Mouse (Mus musculus) CH12.LX (cell line): Measurements from ENCODE around the gene Bcdin3d. TPM values are rescaled to one million over a fixed set of nuclear protein-coding genes. Genes with fewer than 3 reads are reported as not detected.

Experiments
- DNase-seq: peaks from one replicate; pipeline ENCODE4 v3.0.0-alpha.2; 2013; ENCODE audit errors: extremely low read depth
- H3K27ac ChIP-seq: 2 replicates; pipeline ENCODE4 v1.5.1; 2012; ENCODE audit warnings: low read depth, mild to moderate bottlenecking, control low read depth, moderate library complexity; ENCODE audit not compliant: insufficient read depth
- H3K27me3 ChIP-seq: replicated peaks from 2 replicates; pipeline ENCODE3; 2012; ENCODE audit warnings: inconsistent platforms
- H3K36me3 ChIP-seq, 2 experiments: replicated peaks in 1 of 2; 2 replicates each; pipeline versions ENCODE3 to v1.6.1; 2012; ENCODE audit warnings: inconsistent platforms in 1 of 2, low read length in 1 of 2, mild to moderate bottlenecking in 1 of 2, mixed read lengths in 1 of 2, moderate library complexity in 1 of 2; ENCODE audit not compliant: control insufficient read depth in 1 of 2, insufficient read depth in 1 of 2
- H3K4me1 ChIP-seq, 2 experiments: 2 replicates each; pipeline ENCODE4 v1.6.1; 2012; ENCODE audit warnings: inconsistent platforms in 1 of 2, moderate library complexity in 1 of 2; ENCODE audit not compliant: insufficient read depth in 2 of 2, control insufficient read depth in 1 of 2
- H3K4me2 ChIP-seq: 2 replicates; pipeline ENCODE4 v1.6.1; 2012; ENCODE audit warnings: low read depth, mild to moderate bottlenecking, control low read depth; ENCODE audit not compliant: poor library complexity, insufficient read depth, severe bottlenecking
- H3K4me3 ChIP-seq, 3 experiments: fragments of 150-350 bp in 1 of 3; sonication (generic) in 1 of 3; replicated peaks in 1 of 3; 2 replicates each; pipeline versions ENCODE3 to v1.5.1; 2011 to 2012; ENCODE audit warnings: low read depth in 2 of 3, low read length in 2 of 3, mild to moderate bottlenecking in 2 of 3, moderate library complexity in 2 of 3, control low read depth in 1 of 3, improper control_type of control experiment in 1 of 3, inconsistent platforms in 1 of 3, mixed read lengths in 1 of 3; ENCODE audit not compliant: poor library complexity in 1 of 3
- H3K79me2 ChIP-seq: replicated peaks from 2 replicates; pipeline ENCODE4 v1.6.1; 2012; ENCODE audit warnings: mild to moderate bottlenecking, moderate library complexity; ENCODE audit not compliant: control insufficient read depth, poor library complexity, insufficient read depth, severe bottlenecking; ENCODE audit errors: extremely low read depth
- H3K9ac ChIP-seq: 2 replicates; pipeline ENCODE4 v1.6.1; 2012; ENCODE audit warnings: low read depth, mild to moderate bottlenecking, control low read depth, moderate library complexity; ENCODE audit not compliant: insufficient read depth
- H3K9me3 ChIP-seq: replicated peaks from 2 replicates; pipeline ENCODE3; 2012; ENCODE audit warnings: low read length, inconsistent platforms, mixed read lengths
- CHD2 ChIP-seq: IDR thresholded peaks from 2 replicates; pipeline ENCODE4 v1.6.1; 2011; ENCODE audit warnings: low read length, improper control_type of control experiment
- ETS1 ChIP-seq: conservative IDR thresholded peaks from 2 replicates; pipeline ENCODE4 v1.6.1; 2012; ENCODE audit warnings: low read depth, mild to moderate bottlenecking, inconsistent platforms, low read length, improper control_type of control experiment, moderate library complexity
- HCFC1 ChIP-seq: IDR thresholded peaks from 2 replicates; pipeline ENCODE4 v1.6.1; 2012; ENCODE audit warnings: low read depth, mild to moderate bottlenecking, inconsistent platforms, low read length, improper control_type of control experiment
- JUND ChIP-seq: conservative IDR thresholded peaks from 2 replicates; pipeline ENCODE4 v1.6.1; 2011; ENCODE audit warnings: low read depth, low read length, improper control_type of control experiment
- MAX ChIP-seq: IDR thresholded peaks from 2 replicates; pipeline ENCODE4 v1.6.1; 2011; ENCODE audit warnings: low read length, improper control_type of control experiment
- NRF1 ChIP-seq: IDR thresholded peaks from 2 replicates; pipeline ENCODE4 v1.6.1; 2014; ENCODE audit warnings: low read depth, mild to moderate bottlenecking, inconsistent platforms, low read length, improper control_type of control experiment, moderate library complexity
- POLR2A ChIP-seq: IDR thresholded peaks from 2 replicates; pipeline ENCODE4 v1.6.1; 2011; ENCODE audit warnings: low read depth, mild to moderate bottlenecking, improper control_type of control experiment, low read length
- RAD21 ChIP-seq: IDR thresholded peaks from 2 replicates; pipeline ENCODE4 v1.6.1; 2011; ENCODE audit warnings: low read depth, mild to moderate bottlenecking, low read length, improper control_type of control experiment, moderate library complexity
- SMC3 ChIP-seq: IDR thresholded peaks from 2 replicates; pipeline ENCODE4 v1.6.1; 2011; ENCODE audit warnings: low read depth, low read length, improper control_type of control experiment
- TBP ChIP-seq: conservative IDR thresholded peaks from 2 replicates; pipeline ENCODE4 v1.6.1; 2011; ENCODE audit warnings: low read depth, low read length, improper control_type of control experiment
- TCF12 ChIP-seq: IDR thresholded peaks from 2 replicates; pipeline ENCODE4 v1.6.1; 2014; ENCODE audit warnings: low read depth, mild to moderate bottlenecking, inconsistent platforms, low read length, improper control_type of control experiment
- USF1 ChIP-seq: IDR thresholded peaks from 2 replicates; pipeline ENCODE4 v1.6.1; 2014; ENCODE audit warnings: low read depth, mild to moderate bottlenecking, inconsistent platforms, low read length, improper control_type of control experiment
- ZMIZ1 ChIP-seq: IDR thresholded peaks from 2 replicates; pipeline ENCODE4 v1.6.1; 2012; ENCODE audit warnings: low read depth, mild to moderate bottlenecking, inconsistent platforms, low read length, improper control_type of control experiment
- dilution Hi-C: fragments of 300-500 bp; cut with MboI; formaldehyde crosslinking; loops from 2 replicates; pipeline ENCODE4 v1.14.3; 2020; ENCODE audit warnings: low sequenced_read_pairs; ENCODE audit not compliant: extremely low pct_unique_long_range_greater_than_20kb, extremely low pct_ligation_motif_present
- in situ Hi-C: fragments of 300-500 bp; cut with MboI; formaldehyde crosslinking; loops from 3 replicates; pipeline ENCODE4 v1.14.3; 2019; ENCODE audit warnings: low sequenced_read_pairs, low pct_ligation_motif_present, low pct_unique_long_range_greater_than_20kb, mixed read lengths
- polyA plus RNA-seq: library from polyadenylated mRNA; unstranded; fragments of >175 nt; gene quantifications from 2 replicates; pipeline ENCODE4 v1.2.1, GENCODE M21; 2012; ENCODE audit warnings: low read depth; ENCODE audit not compliant: insufficient read length
- total RNA-seq, 2 experiments: library from RNA; depleted of rRNA; stranded (reverse); fragments of 300-350 nt in 1 of 2; fragments of >200 nt in 1 of 2; gene quantifications; 2 replicates each; pipeline ENCODE4 v1.2.3; 2012 to 2014

Gene Bcdin3d
- total and polyA plus RNA-seq, 3 experiments = 13.8 to 15.3 (median 14.2) TPM

GRCm38 (mm10) chr15:99516715-99517114 is 42.2 kb upstream of the Bcdin3d start:
- no peak for DNase-seq
- Histone ChIP-seq H3K4me1 (peaks cover 0 to 4% of the 10 kb centered on the region in 2 experiments; a peak in 1 of 4 replicates), H3K4me2 (no peak overlapping the region), H3K36me3 (no peaks in the 10 kb centered on the region), H3K79me2 (no peaks in the 10 kb centered on the region), H3K27me3 (peaks cover 96% of the 10 kb centered on the region), H3K9me3 (peaks cover 6% of the 10 kb centered on the region), H3K9ac (no peak overlapping the region), H3K4me3 (no peak overlapping the region), H3K27ac (no peak overlapping the region)
- no peak for TF ChIP-seq TCF12
- dilution Hi-C loops (no loop called here), in situ Hi-C loops (no loop called here)

GRCm38 (mm10) chr15:99511797-99512525 is 37.4 kb upstream of the Bcdin3d start:
- no peak overlapping the region for H3K4me3 ChIP-seq
- in situ Hi-C loops = no loop called here
- no peak overlapping the region for H3K4me2 ChIP-seq
- dilution Hi-C loops = no loop called here
- H3K79me2 ChIP-seq = no peaks in the 10 kb centered on the region
- no peaks in the 10 kb centered on the region for H3K36me3 ChIP-seq
- H3K27me3 ChIP-seq = peaks cover 94% of the 10 kb centered on the region
- TF ChIP-seq POLR2A = no peak
- no peak for TF ChIP-seq ZMIZ1
- no peak for TF ChIP-seq RAD21
- TF ChIP-seq ETS1 = no peak
- TF ChIP-seq JUND = no peak
- TF ChIP-seq SMC3 = no peak
- TF ChIP-seq, all 38 proteins: peak for 0
- no peak overlapping the region for H3K9ac ChIP-seq
- peaks cover 3% of the 10 kb centered on the region for H3K9me3 ChIP-seq
- H3K4me1 ChIP-seq = peaks cover 0 to 4% of the 10 kb centered on the region in 2 experiments; a peak in 1 of 4 replicates
- no peak for DNase-seq
- no peak overlapping the region for H3K27ac ChIP-seq

DNA sequence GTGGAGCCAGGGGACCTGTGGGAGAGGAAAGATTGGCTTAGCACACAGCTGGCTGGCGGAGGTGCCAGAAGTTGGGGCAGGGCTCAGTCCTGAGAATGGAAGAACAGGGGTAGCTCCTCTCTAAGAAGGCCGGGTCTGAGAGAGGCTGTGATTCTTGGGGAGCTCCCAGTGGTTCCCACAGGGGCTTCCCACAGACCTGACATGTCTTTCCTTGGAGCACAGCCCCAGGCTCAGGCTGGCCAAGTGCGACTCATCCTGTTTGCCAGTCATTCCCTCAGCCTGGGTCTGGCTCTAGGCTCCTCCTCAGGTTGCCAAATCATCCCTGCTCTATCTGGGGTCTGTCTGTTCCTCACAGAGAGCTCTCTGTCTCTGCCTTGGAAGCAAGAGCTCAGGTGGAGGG is 36.1 kb upstream of the Bcdin3d start:
- Histone ChIP-seq H3K4me1 (peaks cover 0 to 4% of the 10 kb centered on the region in 2 experiments; a peak in 1 of 4 replicates), H3K9ac (no peak overlapping the region), H3K27me3 (peaks cover 92% of the 10 kb centered on the region), H3K4me2 (no peak overlapping the region), H3K79me2 (no peaks in the 10 kb centered on the region), H3K4me3 (no peak overlapping the region), H3K36me3 (no peaks in the 10 kb centered on the region), H3K27ac (no peak overlapping the region), H3K9me3 (no peaks in the 10 kb centered on the region)
- no peak for DNase-seq
- in situ Hi-C loops (no loop called here), dilution Hi-C loops (no loop called here)
- no peak for TF ChIP-seq NRF1
- TF ChIP-seq CHD2 = no peak
- TF ChIP-seq HCFC1 = no peak
- TF ChIP-seq USF1 = no peak
- no peak for TF ChIP-seq JUND
- no peak for TF ChIP-seq TBP
- TF ChIP-seq MAX = no peak
